Mouse (Mus musculus) kidney, adult 18-20 months (tissue): ENCODE data around the gene Cmip.

Experiments used
- DNase-seq: peaks from one replicate; pipeline ENCODE4 v3.0.0; 2021

The Cmip gene

DNA sequence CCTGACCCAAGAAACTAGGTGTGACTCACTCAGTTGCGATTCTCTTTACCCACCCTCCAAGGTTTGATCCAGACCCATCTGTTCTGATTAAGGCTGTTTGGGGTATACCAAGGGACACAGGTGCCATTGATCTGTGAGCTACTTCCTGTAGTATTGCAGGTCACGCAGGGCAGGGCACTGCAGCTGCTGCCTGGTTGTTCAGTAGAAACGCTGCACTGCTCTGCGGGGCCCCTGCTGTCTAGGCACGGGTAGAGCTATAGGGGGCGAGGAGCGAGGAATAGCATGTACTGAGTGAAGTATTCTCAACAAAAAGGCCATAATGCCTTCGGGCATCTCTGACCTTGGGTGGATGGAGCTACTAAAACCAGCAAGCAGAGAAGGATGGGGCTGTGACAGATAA lies 175.2 kb downstream of the Cmip start:
- no peak for DNase-seq

- no peak for DNase-seq
Observed at GRCm38 (mm10) chr8:117433968-117434367, 177.1 kb downstream of the Cmip start.

DNA sequence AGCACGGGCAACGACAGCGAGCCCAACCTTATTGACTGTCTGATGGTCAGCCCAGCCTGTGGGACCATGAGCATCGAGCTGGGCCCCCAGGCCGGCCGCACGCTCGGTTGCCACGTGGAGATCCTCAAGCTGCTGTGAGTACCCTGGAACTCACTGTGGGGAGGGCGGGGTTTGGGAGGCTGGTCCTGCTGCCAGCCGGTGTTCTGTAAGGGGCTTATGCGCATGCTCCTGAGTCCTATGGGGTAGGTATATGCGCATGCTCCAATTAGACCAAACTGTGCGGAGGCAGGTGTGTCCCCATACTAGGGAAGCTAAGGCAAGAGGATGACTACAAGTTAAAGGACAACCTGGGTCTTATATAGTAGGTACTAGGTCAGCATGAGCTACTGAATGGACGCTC lies 179.9 kb downstream of the Cmip start:
- DNase-seq = no peak

DNA sequence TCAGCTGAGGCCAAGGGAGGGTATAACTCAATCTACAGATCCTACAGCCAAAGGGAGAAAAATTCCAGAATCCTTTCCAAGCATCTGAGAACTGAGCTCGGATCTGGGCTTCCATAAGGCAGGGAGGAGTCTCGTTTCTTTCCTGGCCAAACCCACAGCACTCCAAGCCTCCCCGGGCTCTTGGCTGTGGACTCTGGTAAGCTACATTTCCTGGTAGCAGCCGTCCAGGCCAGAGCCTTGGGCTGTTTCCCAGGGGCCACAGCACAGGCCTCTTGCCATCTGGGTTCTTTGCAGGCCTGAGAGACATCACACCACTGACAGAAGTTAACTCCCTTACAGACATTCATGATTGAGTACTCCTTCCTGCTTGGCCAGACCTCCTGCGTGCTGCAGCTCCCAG lies 180.8 kb downstream of the Cmip start:
- no peak for DNase-seq

GRCm38 (mm10) chr8:117440317-117440716 lies 183.5 kb downstream of the Cmip start:
- no peak for DNase-seq

GRCm38 (mm10) chr8:117440759-117441158 lies 183.9 kb downstream of the Cmip start:
- DNase-seq = no peak

DNA sequence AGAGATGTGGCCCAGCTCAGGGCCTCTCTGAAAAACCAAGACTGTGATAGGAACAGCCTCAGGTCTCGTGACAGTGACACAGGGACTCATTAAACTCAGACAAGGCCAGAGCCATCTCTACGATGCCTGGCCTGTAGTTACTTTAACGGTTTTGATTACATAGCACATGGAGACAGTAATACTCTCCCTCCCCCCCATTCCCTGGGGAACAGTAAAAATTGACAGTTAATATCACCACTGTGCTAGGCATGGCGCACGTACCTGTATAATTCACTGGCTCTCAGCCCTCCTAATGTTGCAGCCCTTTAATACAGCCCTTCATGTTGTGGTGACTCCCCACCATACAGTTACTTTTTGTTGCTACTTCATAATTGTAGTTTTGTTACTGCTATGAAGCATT lies 188.6 kb downstream of the Cmip start:
- no peak for DNase-seq

GRCm38 (mm10) chr8:117446344-117446997 lies 189.6 kb downstream of the Cmip start:
- DNase-seq = no peak

GRCm38 (mm10) chr8:117451072-117451471 lies 194.2 kb downstream of the Cmip start:
- no peak for DNase-seq

DNA sequence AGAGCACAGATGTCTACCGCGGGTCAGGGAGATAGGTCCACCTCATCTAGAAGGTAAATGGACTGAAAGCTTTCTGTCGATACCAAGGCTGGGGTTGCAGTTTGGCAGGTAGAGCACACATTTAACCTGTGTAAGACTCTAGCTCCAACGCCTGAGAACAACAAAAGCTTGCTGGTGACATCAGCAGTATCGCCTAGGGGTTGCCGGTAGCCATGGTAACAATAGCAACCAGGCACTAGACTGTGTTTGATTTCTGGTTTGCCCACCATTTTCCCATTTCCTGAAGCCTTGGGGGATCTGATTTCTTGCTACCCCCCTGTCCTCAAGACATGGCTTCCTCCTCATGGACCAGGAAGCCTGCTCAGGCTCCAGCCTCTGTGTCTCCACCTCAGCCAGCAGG lies 197.1 kb downstream of the Cmip start:
- DNase-seq = no peak

GRCm38 (mm10) chr8:117454516-117455116 lies 197.8 kb downstream of the Cmip start:
- DNase-seq = no peak

GRCm38 (mm10) chr8:117455701-117456100 lies 198.8 kb downstream of the Cmip start:
- no peak for DNase-seq

DNA sequence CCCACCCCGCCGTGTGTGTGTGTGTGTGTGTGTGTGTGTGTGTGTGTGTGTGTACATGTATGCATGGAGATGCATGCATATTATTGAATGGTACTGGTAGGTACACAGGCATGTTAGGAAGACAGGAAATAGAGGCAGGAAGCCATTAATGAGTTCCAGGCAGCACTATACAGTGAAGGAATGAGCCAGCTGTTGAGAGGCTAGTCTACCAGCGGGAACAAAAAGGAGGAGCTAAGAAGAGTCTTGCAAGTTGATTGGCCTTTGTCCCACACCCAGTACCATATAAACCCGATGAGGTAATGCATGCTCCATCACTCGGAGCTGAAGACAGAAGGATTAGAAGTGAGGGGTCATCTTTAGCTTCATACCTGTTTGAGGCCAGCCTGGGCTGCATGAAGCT lies 201.6 kb downstream of the Cmip start:
- DNase-seq = no peak

DNA sequence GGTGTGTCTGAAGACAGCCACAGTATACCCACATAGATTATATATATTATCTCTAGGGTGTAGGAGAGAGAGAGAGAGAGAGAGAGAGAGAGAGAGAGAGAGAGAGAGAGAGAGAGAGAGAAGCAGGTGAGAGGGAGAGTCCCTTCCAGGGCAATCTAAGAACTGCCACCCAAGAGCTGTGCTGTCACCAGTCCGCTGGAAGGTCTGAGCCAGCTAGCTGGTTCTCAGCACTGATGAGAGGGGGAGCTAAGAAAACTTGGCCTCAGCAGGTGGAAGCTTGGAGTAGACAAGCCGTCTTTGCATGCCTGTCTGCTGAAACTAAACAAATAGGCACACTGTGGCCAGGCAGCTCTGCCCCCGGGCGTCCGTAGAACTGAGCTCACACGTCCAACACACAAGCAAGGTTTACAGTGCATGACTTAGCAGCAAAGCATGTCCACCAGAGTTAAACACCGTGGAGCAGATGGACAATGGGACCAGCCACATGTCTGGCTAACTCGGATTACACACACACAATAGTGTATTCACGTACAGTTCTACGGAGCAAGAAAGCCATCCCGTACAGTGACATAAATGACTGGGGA lies 205.9 kb downstream of the Cmip start:
- DNase-seq = no peak

DNA sequence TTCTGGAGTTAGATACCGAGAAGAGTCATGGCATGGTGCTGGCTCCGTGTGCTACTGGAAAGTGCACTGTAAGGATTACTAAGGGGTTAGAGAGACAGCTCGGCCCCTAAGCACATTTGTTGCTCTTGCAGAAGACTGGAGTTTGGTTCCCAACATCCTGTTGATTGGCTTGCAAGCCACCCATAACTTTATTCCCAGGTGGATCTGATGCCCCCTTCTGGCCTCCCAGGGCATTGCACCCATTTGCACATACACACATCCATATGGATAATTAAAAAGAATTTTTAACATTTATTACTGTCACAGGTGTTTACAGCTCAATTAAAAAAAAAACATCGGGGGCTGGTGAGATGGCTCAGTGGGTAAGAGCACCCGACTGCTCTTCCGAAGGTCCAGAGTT lies 207.7 kb downstream of the Cmip start:
- peak; percentile 32 for DNase-seq

- DNase-seq = peak; percentile 41
Observed at GRCm38 (mm10) chr8:117465250-117465649, 208.4 kb downstream of the Cmip start.

GRCm38 (mm10) chr8:117467466-117467865 lies 210.6 kb downstream of the Cmip start:
- DNase-seq = no peak

DNA sequence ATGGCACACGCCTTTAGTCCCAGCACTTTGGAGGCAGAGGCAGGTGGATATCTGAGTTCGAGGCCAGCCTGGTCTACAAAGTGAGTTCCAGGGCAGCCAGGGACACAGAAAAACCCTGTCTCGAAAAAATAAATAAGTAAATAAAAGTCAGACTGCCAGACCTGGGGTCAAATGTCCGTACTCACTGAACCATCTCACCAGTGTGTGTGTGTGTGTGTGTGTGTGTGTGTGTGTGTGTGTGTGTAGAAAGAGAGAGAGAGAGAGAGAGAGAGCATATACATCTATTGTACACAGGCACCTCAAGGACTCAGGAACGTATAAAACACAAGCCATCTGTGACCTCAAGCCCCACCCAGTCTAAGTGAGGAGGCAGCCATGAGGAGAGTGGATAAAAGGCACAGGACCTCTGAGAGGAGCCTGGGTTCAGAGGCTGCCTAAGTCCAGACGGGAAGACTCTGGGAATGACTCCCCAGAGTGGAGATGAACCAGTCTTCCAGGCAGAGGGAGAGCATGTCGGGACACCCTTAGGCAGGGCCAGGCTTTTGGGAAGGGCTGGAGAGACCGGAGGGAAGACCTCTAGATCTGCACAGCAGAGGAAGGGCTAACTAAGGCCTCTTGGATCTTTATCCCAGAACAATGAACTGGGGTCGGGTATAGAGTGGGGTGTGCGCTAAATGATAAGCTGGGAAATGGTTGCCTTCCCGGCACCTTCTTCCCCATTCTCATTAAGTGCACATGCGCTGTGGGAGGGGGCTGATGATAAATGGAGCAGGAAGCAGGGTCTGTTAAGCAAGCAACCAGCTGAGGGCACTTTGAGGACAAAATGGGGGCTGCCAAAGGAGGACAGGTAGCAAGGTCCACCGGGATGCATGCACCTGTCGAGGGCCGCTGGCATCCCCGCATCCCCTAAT lies 212.8 kb downstream of the Cmip start:
- DNase-seq = peak; percentile 36

- DNase-seq = peak; percentile 75
Observed at GRCm38 (mm10) chr8:117470342-117470781, 213.5 kb downstream of the Cmip start.

GRCm38 (mm10) chr8:117471174-117471573 lies 214.3 kb downstream of the Cmip start:
- peak; percentile 75 for DNase-seq

DNA sequence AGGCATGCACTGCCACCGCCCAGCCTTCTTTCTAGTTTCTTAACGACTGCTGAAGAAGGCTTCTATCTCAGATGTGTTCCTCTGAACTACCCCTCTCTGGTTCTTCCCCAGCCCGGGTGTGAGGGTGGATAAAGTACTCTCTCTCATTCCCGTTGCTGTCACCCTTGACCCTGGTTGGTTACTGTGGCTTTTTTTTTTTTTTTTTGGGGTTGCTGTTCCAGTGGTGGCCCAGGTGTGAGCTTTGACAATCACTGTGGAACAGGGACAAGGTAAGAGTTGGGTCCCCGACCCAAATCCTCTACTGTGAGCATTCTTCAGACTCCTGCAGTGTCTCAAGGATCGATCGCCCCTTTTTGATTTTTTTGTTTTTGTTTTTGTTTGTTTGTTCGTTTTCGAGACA lies 214.8 kb downstream of the Cmip start:
- DNase-seq = no peak

DNA sequence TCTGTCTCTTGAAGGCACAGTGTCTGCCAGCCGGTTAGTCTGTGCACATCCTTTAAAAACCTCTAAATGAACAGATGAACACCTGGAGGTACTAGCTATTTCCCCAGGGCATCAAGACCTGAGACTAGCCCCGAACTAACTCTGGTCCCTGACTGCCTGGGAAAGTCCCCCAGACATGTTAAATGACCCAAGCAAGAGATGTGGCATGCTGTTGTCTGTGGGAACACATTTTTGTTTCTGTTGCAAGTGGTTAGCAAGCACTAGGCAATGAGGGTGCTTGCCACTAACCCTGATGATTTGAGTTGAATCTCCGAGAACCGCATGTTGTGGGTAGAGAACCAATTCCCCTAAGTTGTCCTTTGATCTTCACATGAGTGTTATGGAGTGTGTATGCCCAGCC lies 215.5 kb downstream of the Cmip start:
- no peak for DNase-seq

- DNase-seq = peak; percentile 93
Observed at GRCm38 (mm10) chr8:117474944-117475343, 218.1 kb downstream of the Cmip start.
